Mouse (Mus musculus) brain, embryonic 14.5 days (tissue): ENCODE results near the gene Rad52.

Experiments used
- CTCF ChIP-seq: fragments of 200-500 bp; IDR thresholded peaks from 2 replicates; pipeline ENCODE4 v1.5.1; 2012; ENCODE audit warnings: inconsistent platforms, mild to moderate bottlenecking, moderate library complexity, borderline replicate concordance; ENCODE audit not compliant: insufficient read depth, insufficient read length; ENCODE audit errors: extremely low read depth
- POLR2A ChIP-seq: fragments of 200-500 bp; IDR thresholded peaks from 2 replicates; pipeline ENCODE4 v1.6.1; 2012; ENCODE audit warnings: mild to moderate bottlenecking, inconsistent platforms, borderline replicate concordance; ENCODE audit not compliant: poor library complexity, insufficient read depth, insufficient read length, severe bottlenecking; ENCODE audit errors: extremely low read depth

DNA sequence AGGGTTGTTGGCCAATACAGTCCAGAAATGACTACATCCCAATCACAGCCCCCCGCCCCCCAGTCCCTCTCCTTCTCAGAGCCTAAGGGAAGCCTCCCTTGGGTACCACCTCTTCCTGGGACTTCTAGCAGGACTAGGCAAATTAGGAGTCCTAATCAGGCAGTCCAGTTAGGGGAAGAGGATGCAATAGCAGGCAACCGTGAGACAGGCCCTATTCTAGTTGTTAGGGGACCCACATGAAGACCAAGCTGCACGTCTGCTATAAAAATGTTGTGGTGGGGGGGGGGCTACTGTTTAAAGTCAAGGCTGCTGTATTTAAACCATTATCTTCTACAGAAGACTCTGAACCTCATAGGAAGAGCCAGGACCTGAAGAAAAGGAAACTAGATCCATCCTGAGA lies 19.6 kb downstream of the Rad52 start:
- TF ChIP-seq CTCF (no peak), POLR2A (no peak)
